Mouse (Mus musculus): Measurements from ENCODE around the gene Abracl.

GRCm38 (mm10) chr10:18036849-18037248 is 13.8 kb upstream of the Abracl start:
- TF ChIP-seq CTCF (IDR thresholded peaks at IDR 0.05; ENCODE audit: low read depth) (no peak), EP300 (optimal IDR thresholded peaks at IDR 0.05) (no peak)

Data from stomach, postnatal 0 days (tissue).